ENCODE assay signal across 12 mouse cellular contexts in genomic region chr1:64341596-64341995, GRCm38 (mm10).
A peak's percentile ranks its signal among the peaks of the same experiment; 100 is the strongest.
DNase-seq lines count a peak whose midpoint lies in the region; ATAC-seq lines count a peak whose summit lies in the region.
"Had no signal": no experiment of that assay in that cellular context is flagged by ENCODE, and none has a peak within 500 bp of the region (broad histone marks: within the 10 kb centered on the region; RNA-seq: fewer than 3 reads in every experiment).

No protein-coding gene starts in this region.

- H3K4me1 ChIP-seq in liver, embryonic 11.5 days (replicated peaks; ENCODE audit: control insufficient read depth, insufficient read depth, low read length) = no peaks in the 10 kb centered on the region; the same call in 1 of the 2 replicates

- no peaks in the 10 kb centered on the region for H3K9me3 ChIP-seq in liver, embryonic 11.5 days (ENCODE audit: control insufficient read depth, low read length)
- H3K9me3 ChIP-seq: midbrain, embryonic 12.5 days had no signal

- H3K4me3 ChIP-seq in liver, embryonic 11.5 days (ENCODE audit: low read depth, low read length) = no peak overlapping the region
- H3K4me3 ChIP-seq: midbrain, embryonic 12.5 days had no signal

- no peak for ATAC-seq in liver, embryonic 11.5 days (replicated peaks; ENCODE audit: low FRiP score)

- no peak overlapping the region for H3K9ac ChIP-seq in liver, embryonic 11.5 days (ENCODE audit: low read depth, low read length)
- H3K9ac ChIP-seq: midbrain, embryonic 12.5 days had no signal

- H3K4me2 ChIP-seq in liver, embryonic 11.5 days = no peak overlapping the region
- H3K4me2 ChIP-seq: midbrain, embryonic 12.5 days had no signal

- peak; percentile 70 for DNase-seq in left cerebral cortex, postnatal 4 days
- DNase-seq in left cerebral cortex, adult 11 months (ENCODE audit: low spot score) = no peak
- DNase-seq in adrenal gland, postnatal 36 days = peak; percentile 36 to 53
- DNase-seq in fibroblast of lung, adult 2 months (ENCODE audit: low read depth) = peak; percentile 19
- DNase-seq in layer of hippocampus, adult 8-10 months (ENCODE audit: low spot score in 2 of 2) = peak; percentile 59 to 63
- no peak for DNase-seq in kidney, adult 11 months
- DNase-seq in liver, embryonic 11.5 days (ENCODE audit: low spot score) = no peak
- DNase-seq in embryo, embryonic 10.5 days (ENCODE audit: low spot score) = no peak
- DNase-seq: kidney, adult 2 months; retina, postnatal 1 day had no signal

- H3K36me3 ChIP-seq in liver, embryonic 11.5 days (ENCODE audit: control insufficient read depth, insufficient read depth, low read length) = no peaks in the 10 kb centered on the region
- H3K36me3 ChIP-seq: midbrain, embryonic 12.5 days had no signal

- H3K27ac ChIP-seq in liver, embryonic 11.5 days (ENCODE audit: low read depth, low read length) = no peak overlapping the region
- H3K27ac ChIP-seq: midbrain, embryonic 12.5 days had no signal

- H3K27me3 ChIP-seq in liver, embryonic 11.5 days (replicated peaks; ENCODE audit: control insufficient read depth, insufficient read depth, low read length) = no peaks in the 10 kb centered on the region
- H3K27me3 ChIP-seq: CH12.LX; midbrain, embryonic 12.5 days had no signal

- intact Hi-C loops in left cerebral cortex, postnatal 4 days (cut with DNase I) = no loop called here

- WGBS in liver, embryonic 11.5 days = 86% methylated on average over 6 of the region's 6 CpGs

Comparison
In these comparisons a context has a peak if more than half of its experiments do, and no peak if none do; other contexts are left out.
1. DNase-seq: peak in left cerebral cortex, postnatal 4 days (single experiment), adrenal gland, postnatal 36 days (2 of 2), fibroblast of lung, adult 2 months (single experiment) and layer of hippocampus, adult 8-10 months (2 of 2); none in left cerebral cortex, adult 11 months (single experiment), kidney, adult 11 months (single experiment), liver, embryonic 11.5 days (single experiment) and embryo, embryonic 10.5 days (single experiment).